Mouse (Mus musculus) bone marrow macrophage, adult 2 months (primary cell): ENCODE results near the gene Ppan. TPM values are rescaled to one million over a fixed set of nuclear protein-coding genes. Genes with fewer than 3 reads are reported as not detected.
A peak's percentile ranks its signal among the peaks of the same experiment; 100 is the strongest.

Experiments
- H3K27ac ChIP-seq: 2 replicates; pipeline ENCODE4 v1.5.1; 2012; ENCODE audit warnings: low read depth, low read length; ENCODE audit not compliant: insufficient read depth
- H3K4me1 ChIP-seq: 2 replicates; pipeline ENCODE4 v1.6.1; 2012; ENCODE audit warnings: low read length; ENCODE audit not compliant: control insufficient read depth, insufficient read depth
- H3K4me3 ChIP-seq: 2 replicates; pipeline ENCODE4 v1.5.1; 2012; ENCODE audit warnings: mild to moderate bottlenecking, low read length, moderate library complexity; ENCODE audit not compliant: insufficient read depth
- CTCF ChIP-seq: IDR thresholded peaks from 2 replicates; pipeline ENCODE4 v1.5.1; 2012; ENCODE audit warnings: low read depth, mild to moderate bottlenecking, low read length, moderate library complexity
- POLR2A ChIP-seq: IDR thresholded peaks from 2 replicates; pipeline ENCODE4 v1.6.1; 2012; ENCODE audit warnings: mild to moderate bottlenecking, low read depth, low read length, borderline replicate concordance
- polyA plus RNA-seq: library from polyadenylated mRNA; stranded (reverse); fragments of >200 nt; gene quantifications from 2 replicates; pipeline ENCODE4 v1.2.4, GENCODE M21; 2012; ENCODE audit not compliant: missing spikeins, insufficient read depth, insufficient read length

Gene Ppan
- polyA plus RNA-seq, 1 experiment, result 9.2 TPM

DNA sequence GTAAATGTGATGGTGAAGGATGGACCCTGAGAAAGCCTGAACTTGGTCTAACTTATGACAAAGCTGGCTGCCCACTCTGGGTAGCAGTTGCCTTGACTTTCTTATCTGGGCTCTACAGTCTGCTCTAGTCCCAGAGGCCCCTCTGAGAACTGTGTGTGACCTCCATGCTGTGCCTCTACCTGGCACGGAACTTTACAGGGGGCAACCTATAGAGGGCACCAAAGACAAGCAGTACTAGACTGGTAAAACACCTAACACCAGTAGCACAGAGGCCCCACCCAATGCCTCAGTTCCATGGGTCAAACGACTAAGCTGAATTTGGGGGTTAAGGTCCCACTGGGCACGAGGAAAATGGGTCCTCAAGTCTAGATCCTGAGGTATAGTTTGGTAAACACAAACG lies 28.2 kb downstream of the Ppan start:
- Histone ChIP-seq H3K4me3 (no peak overlapping the region), H3K27ac (no peak overlapping the region), H3K4me1 (no peaks in the 10 kb centered on the region)
- TF ChIP-seq CTCF (peak; percentile 17; the same call in 1 of the 2 replicates), POLR2A (no peak)

- Histone ChIP-seq H3K4me3 (no peak overlapping the region), H3K27ac (no peak overlapping the region), H3K4me1 (peaks cover 3% of the 10 kb centered on the region; the same call in 1 of the 2 replicates)
- TF ChIP-seq POLR2A (no peak), CTCF (no peak)
These were observed 35.3 kb downstream of the Ppan start for GRCm38 (mm10) chr9:20923258-20923657.

Other genes with a start within 250 kb of the Ppan start
- gene Ubl5, start 245.3 kb upstream of the Ppan start, polyA plus RNA-seq, result 309 and 316 TPM in 2 replicates
- gene Fbxl12, start 243.4 kb upstream of the Ppan start, polyA plus RNA-seq, result 15.7 and 16.7 TPM in 2 replicates
- gene Pin1, start 236.1 kb upstream of the Ppan start, polyA plus RNA-seq, result 11.4 and 11.5 TPM in 2 replicates
- gene Olfm2, start 141.8 kb upstream of the Ppan start, polyA plus RNA-seq, result not detected in 2 replicates
- gene Col5a3, start 73.1 kb upstream of the Ppan start, polyA plus RNA-seq, result 0.15 and 0.31 TPM in 2 replicates
- not detected in 2 replicates for gene Rdh8, start 69.7 kb upstream of the Ppan start, polyA plus RNA-seq
- 19.9 and 23.5 TPM in 2 replicates for gene A230050P20Rik, start 19.5 kb upstream of the Ppan start, polyA plus RNA-seq
- 1.4 and 1.7 TPM in 2 replicates for gene Angptl6, start 8.4 kb upstream of the Ppan start, polyA plus RNA-seq
- 65.4 and 71.5 TPM in 2 replicates for gene Eif3g, start 10.4 kb downstream of the Ppan start, polyA plus RNA-seq
- gene Dnmt1, start 71.7 kb downstream of the Ppan start, polyA plus RNA-seq, result 53.0 and 54.5 TPM in 2 replicates
- gene S1pr2, start 88.6 kb downstream of the Ppan start, polyA plus RNA-seq, result 46.5 and 48.2 TPM in 2 replicates
- 52.7 and 61.3 TPM in 2 replicates for gene Mrpl4, start 114.6 kb downstream of the Ppan start, polyA plus RNA-seq
- 67.4 and 79.0 TPM in 2 replicates for gene Icam1, start 127.8 kb downstream of the Ppan start, polyA plus RNA-seq
- not detected in 2 replicates for gene Icam4, start 141.2 kb downstream of the Ppan start, polyA plus RNA-seq
- 0.31 TPM in 1 of 2 replicates, not detected in the other for gene Icam5, start 143.9 kb downstream of the Ppan start, polyA plus RNA-seq
- not detected in 2 replicates for gene Zglp1, start 178.9 kb downstream of the Ppan start, polyA plus RNA-seq
- gene Gm49373, start 184.9 kb downstream of the Ppan start, polyA plus RNA-seq, result not detected in 2 replicates
- gene Fdx1l, start 185.4 kb downstream of the Ppan start, polyA plus RNA-seq, result 24.8 and 32.1 TPM in 2 replicates
- 0.56 and 1.3 TPM in 2 replicates for gene Gm38431, start 203.8 kb downstream of the Ppan start, polyA plus RNA-seq
- gene Raver1, start 203.8 kb downstream of the Ppan start, polyA plus RNA-seq, result 31.2 and 35.4 TPM in 2 replicates
- 46.3 and 47.1 TPM in 2 replicates for gene Tyk2, start 243.1 kb downstream of the Ppan start, polyA plus RNA-seq